Mouse (Mus musculus): Measurements from ENCODE around the gene Npcd. TPM values are rescaled to one million over a fixed set of nuclear protein-coding genes. Genes with fewer than 3 reads are reported as not detected.
A peak's percentile ranks its signal among the peaks of the same experiment; 100 is the strongest.

Gene Npcd
- polyA plus RNA-seq, 1 experiment from 2014 or later = not detected

GRCm38 (mm10) chr15:79755977-79756625, 77.9 kb downstream of the Npcd start:
- Histone ChIP-seq H3K9me3 (ENCODE audit: control insufficient read depth, low read length) (no peaks in the 10 kb centered on the region), H3K27me3 (ENCODE audit: control insufficient read depth, insufficient read depth, low read length) (no peaks in the 10 kb centered on the region), H3K4me1 (ENCODE audit: control insufficient read depth, insufficient read depth, low read length) (peaks cover 7% of the 10 kb centered on the region; the same call in 1 of the 2 replicates), H3K4me3 (ENCODE audit: low read depth, low read length) (no peak overlapping the region), H3K9ac (ENCODE audit: low read length) (no peak overlapping the region), H3K27ac (ENCODE audit: low read depth, low read length) (no peak overlapping the region), H3K36me3 (ENCODE audit: control insufficient read depth, insufficient read depth, low read length) (no peaks in the 10 kb centered on the region), H3K4me2 (no peak overlapping the region)
- ATAC-seq (ENCODE audit: low FRiP score) = no peak
- peak; percentile 69 for DNase-seq (ENCODE audit: low spot score, missing footprints)
- 72% methylated on average over 8 of the region's 8 CpGs for WGBS

- DNase-seq (ENCODE audit: low spot score, missing footprints) (peak; percentile 69), ATAC-seq (ENCODE audit: low FRiP score) (no peak)
- Histone ChIP-seq H3K4me3 (ENCODE audit: low read depth, low read length) (no peak overlapping the region), H3K27me3 (ENCODE audit: control insufficient read depth, insufficient read depth, low read length) (no peaks in the 10 kb centered on the region), H3K9ac (ENCODE audit: low read length) (no peak overlapping the region), H3K36me3 (ENCODE audit: control insufficient read depth, insufficient read depth, low read length) (no peaks in the 10 kb centered on the region), H3K4me1 (ENCODE audit: control insufficient read depth, insufficient read depth, low read length) (peaks cover 7% of the 10 kb centered on the region; the same call in 1 of the 2 replicates), H3K27ac (ENCODE audit: low read depth, low read length) (no peak overlapping the region), H3K4me2 (no peak overlapping the region), H3K9me3 (ENCODE audit: control insufficient read depth, low read length) (no peaks in the 10 kb centered on the region)
- 86% methylated on average over 4 of the region's 4 CpGs for WGBS
Measured at GRCm38 (mm10) chr15:79755176-79755575, 78.9 kb downstream of the Npcd start.

- Histone ChIP-seq H3K4me1 (ENCODE audit: control insufficient read depth, insufficient read depth, low read length) (peaks cover 7% of the 10 kb centered on the region; the same call in 1 of the 2 replicates), H3K9ac (ENCODE audit: low read length) (no peak overlapping the region), H3K4me2 (no peak overlapping the region), H3K4me3 (ENCODE audit: low read depth, low read length) (no peak overlapping the region), H3K27ac (ENCODE audit: low read depth, low read length) (no peak overlapping the region), H3K27me3 (ENCODE audit: control insufficient read depth, insufficient read depth, low read length) (no peaks in the 10 kb centered on the region), H3K9me3 (ENCODE audit: control insufficient read depth, low read length) (no peaks in the 10 kb centered on the region), H3K36me3 (ENCODE audit: control insufficient read depth, insufficient read depth, low read length) (no peaks in the 10 kb centered on the region)
- WGBS = 48% methylated on average over 4 of the region's 4 CpGs
- peak; percentile 67 for DNase-seq (ENCODE audit: low spot score, missing footprints)
- ATAC-seq (ENCODE audit: low FRiP score) = no peak
Measured at GRCm38 (mm10) chr15:79753873-79754272, 80.2 kb downstream of the Npcd start.

GRCm38 (mm10) chr15:79753420-79753752, 80.7 kb downstream of the Npcd start:
- 87% methylated on average over 3 of the region's 3 CpGs for WGBS
- Histone ChIP-seq H3K4me3 (ENCODE audit: low read depth, low read length) (no peak overlapping the region), H3K36me3 (ENCODE audit: control insufficient read depth, insufficient read depth, low read length) (no peaks in the 10 kb centered on the region), H3K9me3 (ENCODE audit: control insufficient read depth, low read length) (no peaks in the 10 kb centered on the region), H3K27ac (ENCODE audit: low read depth, low read length) (no peak overlapping the region), H3K4me2 (no peak overlapping the region), H3K27me3 (ENCODE audit: control insufficient read depth, insufficient read depth, low read length) (no peaks in the 10 kb centered on the region), H3K9ac (ENCODE audit: low read length) (no peak overlapping the region), H3K4me1 (ENCODE audit: control insufficient read depth, insufficient read depth, low read length) (peaks cover 7% of the 10 kb centered on the region; the same call in 1 of the 2 replicates)
- peak; percentile 81 for DNase-seq (ENCODE audit: low spot score, missing footprints)
- no peak; the same call in 1 of the 2 replicates for ATAC-seq (ENCODE audit: low FRiP score)

GRCm38 (mm10) chr15:79752742-79753419, 81.2 kb downstream of the Npcd start:
- Histone ChIP-seq H3K9me3 (ENCODE audit: control insufficient read depth, low read length) (no peaks in the 10 kb centered on the region), H3K4me1 (ENCODE audit: control insufficient read depth, insufficient read depth, low read length) (peaks cover 7% of the 10 kb centered on the region; the same call in 1 of the 2 replicates), H3K4me2 (no peak overlapping the region), H3K4me3 (ENCODE audit: low read depth, low read length) (no peak overlapping the region), H3K9ac (ENCODE audit: low read length) (no peak overlapping the region), H3K36me3 (ENCODE audit: control insufficient read depth, insufficient read depth, low read length) (no peaks in the 10 kb centered on the region), H3K27me3 (ENCODE audit: control insufficient read depth, insufficient read depth, low read length) (no peaks in the 10 kb centered on the region), H3K27ac (ENCODE audit: low read depth, low read length) (no peak overlapping the region)
- WGBS = 26% methylated on average over 11 of the region's 11 CpGs
- DNase-seq (ENCODE audit: low spot score, missing footprints) = peak; percentile 96
- peak; percentile 71 for ATAC-seq (ENCODE audit: low FRiP score)

GRCm38 (mm10) chr15:79751772-79752171, 82.3 kb downstream of the Npcd start:
- DNase-seq (ENCODE audit: low spot score, missing footprints) = peak; percentile 73
- ATAC-seq (ENCODE audit: low FRiP score) = no peak
- Histone ChIP-seq H3K4me2 (no peak overlapping the region), H3K9ac (ENCODE audit: low read length) (no peak overlapping the region), H3K9me3 (ENCODE audit: control insufficient read depth, low read length) (no peaks in the 10 kb centered on the region), H3K4me3 (ENCODE audit: low read depth, low read length) (no peak overlapping the region), H3K36me3 (ENCODE audit: control insufficient read depth, insufficient read depth, low read length) (no peaks in the 10 kb centered on the region), H3K27me3 (ENCODE audit: control insufficient read depth, insufficient read depth, low read length) (no peaks in the 10 kb centered on the region), H3K4me1 (ENCODE audit: control insufficient read depth, insufficient read depth, low read length) (peaks cover 5% of the 10 kb centered on the region; the same call in 1 of the 2 replicates), H3K27ac (ENCODE audit: low read depth, low read length) (no peak overlapping the region)
- WGBS = 88% methylated on average over 17 of the region's 17 CpGs

- Histone ChIP-seq H3K27me3 (ENCODE audit: control insufficient read depth, insufficient read depth, low read length) (no peaks in the 10 kb centered on the region), H3K4me3 (ENCODE audit: low read depth, low read length) (no peak overlapping the region), H3K9ac (ENCODE audit: low read length) (no peak overlapping the region), H3K9me3 (ENCODE audit: control insufficient read depth, low read length) (no peaks in the 10 kb centered on the region), H3K27ac (ENCODE audit: low read depth, low read length) (no peak overlapping the region), H3K4me2 (no peak overlapping the region), H3K36me3 (ENCODE audit: control insufficient read depth, insufficient read depth, low read length) (no peaks in the 10 kb centered on the region), H3K4me1 (ENCODE audit: control insufficient read depth, insufficient read depth, low read length) (no peaks in the 10 kb centered on the region)
- peak; percentile 35 for DNase-seq (ENCODE audit: low spot score, missing footprints)
- WGBS = 90% methylated on average over 8 of the region's 8 CpGs
- ATAC-seq (ENCODE audit: low FRiP score) = no peak
Measured at GRCm38 (mm10) chr15:79750266-79750665, 83.8 kb downstream of the Npcd start.

GRCm38 (mm10) chr15:79749162-79749561, 84.9 kb downstream of the Npcd start:
- Histone ChIP-seq H3K9me3 (ENCODE audit: control insufficient read depth, low read length) (no peaks in the 10 kb centered on the region), H3K9ac (ENCODE audit: low read length) (no peak overlapping the region), H3K36me3 (ENCODE audit: control insufficient read depth, insufficient read depth, low read length) (no peaks in the 10 kb centered on the region), H3K27me3 (ENCODE audit: control insufficient read depth, insufficient read depth, low read length) (no peaks in the 10 kb centered on the region), H3K27ac (ENCODE audit: low read depth, low read length) (no peak overlapping the region), H3K4me2 (no peak overlapping the region), H3K4me3 (ENCODE audit: low read depth, low read length) (no peak overlapping the region), H3K4me1 (ENCODE audit: control insufficient read depth, insufficient read depth, low read length) (no peaks in the 10 kb centered on the region)
- ATAC-seq (ENCODE audit: low FRiP score) (no peak), DNase-seq (ENCODE audit: low spot score, missing footprints) (peak; percentile 61)
- 96% methylated on average over 7 of the region's 7 CpGs for WGBS

GRCm38 (mm10) chr15:79747998-79748397, 86.0 kb downstream of the Npcd start:
- ATAC-seq (ENCODE audit: low FRiP score) = no peak

More at GRCm38 (mm10) chr15:79747998-79748397, 86.0 kb downstream of the Npcd start:
- no peak overlapping the region for H3K27ac ChIP-seq (ENCODE audit: low read depth, low read length)
- H3K4me1 ChIP-seq (ENCODE audit: control insufficient read depth, insufficient read depth, low read length) = no peaks in the 10 kb centered on the region; the same call in 1 of the 2 replicates
- no peak overlapping the region for H3K4me2 ChIP-seq
- no peak overlapping the region for H3K9ac ChIP-seq (ENCODE audit: low read length)
- H3K9me3 ChIP-seq (ENCODE audit: control insufficient read depth, low read length) = no peaks in the 10 kb centered on the region
- no peaks in the 10 kb centered on the region for H3K36me3 ChIP-seq (ENCODE audit: control insufficient read depth, insufficient read depth, low read length)
- WGBS = 59% methylated on average over 11 of the region's 11 CpGs
- no peak overlapping the region for H3K4me3 ChIP-seq (ENCODE audit: low read depth, low read length)
- no peaks in the 10 kb centered on the region for H3K27me3 ChIP-seq (ENCODE audit: control insufficient read depth, insufficient read depth, low read length)
- DNase-seq (ENCODE audit: low spot score, missing footprints) = peak; percentile 90
